Mouse (Mus musculus) frontal cortex, adult (tissue): ENCODE results near the gene Rgl2.
"Not testable (repeated sequence)": the region's sequence is repeated elsewhere in the genome, so short reads cannot be mapped to it uniquely, and the experiment has no call there.

Source experiments
- ATAC-seq: cut with Nextera tagmentation; 2 replicates; pipeline ENCODE4 v1.9.2; 2017; ENCODE audit warnings: mild to moderate bottlenecking, moderate library complexity, mixed read lengths; ENCODE audit not compliant: low TSS enrichment

The Rgl2 gene

DNA sequence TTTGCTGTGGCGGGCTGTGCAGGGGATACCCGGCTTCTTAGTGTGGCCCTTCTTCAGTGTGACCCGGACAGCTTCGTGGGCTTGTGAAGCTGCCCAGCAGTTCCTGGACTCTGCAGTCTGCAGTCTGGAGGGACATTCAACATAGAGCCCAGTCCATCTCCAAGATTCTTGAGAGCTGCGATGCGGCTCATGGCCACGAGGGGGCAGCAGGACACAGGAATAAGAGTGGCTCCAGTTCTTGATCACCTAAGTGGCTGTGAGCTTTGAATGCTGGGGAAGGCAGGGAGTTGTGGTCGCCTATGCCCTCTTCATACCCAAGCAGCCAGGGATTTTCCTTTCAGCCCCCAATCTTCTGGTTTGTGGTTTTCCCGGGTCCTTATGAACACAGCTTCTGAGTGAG lies 39.1 kb downstream of the Rgl2 start:
- peak; percentile 69 for ATAC-seq

DNA sequence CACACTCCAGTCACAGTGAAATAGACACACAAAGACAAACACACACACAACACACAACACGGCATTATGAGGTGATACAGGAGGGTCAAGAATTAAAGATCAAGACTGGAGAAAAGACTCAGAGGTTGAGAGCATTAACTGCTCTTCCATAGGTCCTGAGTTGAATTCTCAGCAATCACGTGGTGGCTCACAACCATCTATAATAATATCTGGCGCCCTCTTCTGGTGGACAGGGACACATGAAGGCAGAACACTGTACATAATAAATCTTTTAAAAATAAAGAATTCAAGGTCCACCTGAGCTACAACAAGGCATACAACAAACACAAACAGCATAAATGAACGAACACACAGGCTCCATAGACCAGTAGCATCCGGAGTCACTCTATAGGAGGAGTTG lies 39.6 kb downstream of the Rgl2 start:
- no peak; the same call in 1 of the 2 replicates for ATAC-seq

DNA sequence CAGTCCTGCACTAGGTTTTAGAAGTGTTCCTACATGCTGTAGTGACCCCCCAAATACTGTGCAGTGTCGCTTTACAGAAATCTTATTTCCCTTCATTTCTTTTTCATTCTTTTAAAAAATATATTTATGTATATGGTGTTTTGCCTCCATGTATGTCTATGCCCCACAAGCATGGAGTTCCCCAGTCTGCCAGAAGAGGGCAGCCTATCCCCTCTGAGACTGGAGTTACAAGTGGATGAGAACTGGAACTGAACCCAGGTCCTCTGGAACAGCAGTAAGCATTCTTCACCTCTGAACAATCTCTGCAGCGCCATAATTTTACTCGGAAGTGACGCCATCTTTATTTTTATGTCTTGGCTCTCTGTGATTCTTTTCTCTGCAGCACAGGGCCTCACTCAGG lies 40.1 kb downstream of the Rgl2 start:
- no peak for ATAC-seq

- no peak for ATAC-seq
Measured at GRCm38 (mm10) chr17:33972691-33973090, 43.3 kb downstream of the Rgl2 start.

GRCm38 (mm10) chr17:33973572-33973971 lies 44.2 kb downstream of the Rgl2 start:
- no peak for ATAC-seq

DNA sequence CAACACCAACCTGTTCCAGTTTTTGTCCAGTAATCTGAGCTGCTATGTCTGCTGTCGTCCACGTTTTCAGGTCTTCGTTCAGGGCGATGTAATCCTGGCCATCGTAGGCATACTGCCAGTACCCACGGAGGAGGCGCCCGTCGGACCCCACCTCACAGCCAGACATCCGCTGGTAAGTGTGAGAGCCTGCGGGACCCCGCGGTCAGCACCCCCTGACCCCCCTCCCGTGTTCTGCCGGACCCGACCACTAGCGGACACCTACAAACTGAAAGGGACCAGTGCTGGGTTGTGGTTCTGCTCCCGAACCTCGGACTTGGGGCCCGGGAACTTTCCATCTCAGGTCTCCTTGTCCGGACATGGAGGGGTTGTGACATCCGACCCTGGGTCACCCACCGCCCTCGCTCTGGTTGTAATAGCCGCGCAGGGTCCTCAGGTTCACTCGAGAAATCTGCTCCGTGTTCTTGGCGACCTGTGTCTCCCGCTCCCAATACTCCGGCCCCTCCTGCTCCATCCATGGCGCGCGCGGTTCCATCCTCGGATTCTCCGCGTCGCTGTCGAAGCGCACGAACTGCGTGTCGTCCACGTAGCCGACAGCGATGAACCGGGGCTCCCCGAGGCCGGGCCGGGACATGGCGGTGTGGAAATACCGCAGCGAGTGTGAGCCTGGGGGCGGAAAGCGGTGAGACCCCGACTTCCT lies 48.7 kb downstream of the Rgl2 start:
- ATAC-seq: no peak

DNA sequence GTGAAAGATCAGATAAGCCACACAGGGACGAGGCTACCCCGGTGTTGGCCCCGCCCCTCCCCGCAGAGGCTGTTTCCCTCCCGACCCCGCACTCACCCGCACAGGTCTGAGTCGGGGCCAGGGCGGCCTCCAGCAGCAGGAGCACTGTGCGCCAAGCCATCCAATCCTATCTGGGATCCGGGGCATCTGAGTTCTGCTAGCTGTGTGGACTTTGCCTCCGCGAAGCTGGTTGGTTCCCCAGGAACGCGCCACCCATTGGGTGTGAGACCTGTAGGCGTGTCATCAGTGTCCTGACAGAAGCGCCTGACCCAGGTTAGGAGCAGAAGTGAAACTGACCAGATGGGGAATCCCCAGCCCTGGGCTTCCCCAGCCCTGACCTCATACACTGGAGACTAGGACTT lies 49.3 kb downstream of the Rgl2 start:
- ATAC-seq: peak; percentile 64

DNA sequence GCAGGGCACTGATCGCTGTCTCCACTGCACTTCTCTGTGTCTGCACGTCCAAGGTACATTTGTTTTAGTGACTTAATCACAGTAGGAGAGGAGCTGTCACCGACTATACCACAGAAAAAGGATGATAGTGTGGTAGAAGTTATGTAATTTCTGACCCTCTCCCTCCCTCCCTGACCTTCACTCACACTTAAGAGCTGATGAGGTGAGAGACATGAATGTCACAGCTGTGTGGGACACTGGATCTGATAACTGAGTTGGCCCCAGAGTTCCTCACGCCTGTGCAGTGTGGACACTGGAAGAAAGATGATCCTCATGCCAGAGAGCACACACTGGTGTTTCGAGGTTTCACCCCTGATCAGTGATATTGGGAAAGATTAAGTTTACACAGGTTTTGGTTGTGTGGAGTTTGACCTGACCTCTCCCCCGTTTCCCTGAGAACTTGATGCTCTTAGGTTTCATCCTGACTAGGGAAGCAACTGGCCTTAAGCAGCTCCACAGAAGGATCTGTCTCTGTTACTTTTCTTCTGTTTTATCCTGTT lies 50.2 kb downstream of the Rgl2 start:
- ATAC-seq: no peak

- no peak for ATAC-seq
Measured at GRCm38 (mm10) chr17:33980181-33981035, 51.1 kb downstream of the Rgl2 start.

DNA sequence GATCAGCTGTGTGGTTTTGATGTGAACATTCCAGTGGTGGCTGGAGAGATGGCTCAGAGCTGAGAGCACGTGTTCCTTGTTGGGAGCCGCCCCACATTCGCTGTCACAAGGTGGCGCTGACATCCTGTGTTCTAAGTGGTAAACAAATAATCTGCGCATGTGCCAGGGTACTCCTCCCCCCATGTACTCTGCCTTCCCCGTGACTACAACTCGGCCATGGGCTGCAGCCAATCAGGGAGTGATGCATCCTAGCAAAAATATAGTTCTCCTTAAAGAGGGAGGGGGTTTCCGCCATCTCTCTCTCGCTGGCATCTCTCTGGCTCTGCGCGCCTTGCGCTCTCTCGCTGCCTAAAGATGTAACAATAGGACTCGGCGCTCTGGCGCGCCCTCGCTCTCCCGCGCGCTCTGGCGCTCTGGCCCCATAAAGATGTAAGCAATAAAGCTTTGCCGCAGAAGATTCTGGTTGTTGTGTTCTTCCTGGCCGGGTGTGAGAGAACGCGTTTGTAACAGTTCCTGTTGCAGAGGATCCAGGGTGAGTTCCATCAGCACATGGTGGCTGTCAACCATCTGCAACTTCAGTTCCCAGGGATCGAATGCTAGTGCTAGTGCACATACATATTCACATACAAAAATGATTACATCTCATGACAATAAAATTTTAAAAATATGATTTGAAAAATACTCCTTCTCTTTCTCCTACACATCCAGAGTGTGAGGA lies 52.0 kb downstream of the Rgl2 start:
- peak; percentile 92 for ATAC-seq

DNA sequence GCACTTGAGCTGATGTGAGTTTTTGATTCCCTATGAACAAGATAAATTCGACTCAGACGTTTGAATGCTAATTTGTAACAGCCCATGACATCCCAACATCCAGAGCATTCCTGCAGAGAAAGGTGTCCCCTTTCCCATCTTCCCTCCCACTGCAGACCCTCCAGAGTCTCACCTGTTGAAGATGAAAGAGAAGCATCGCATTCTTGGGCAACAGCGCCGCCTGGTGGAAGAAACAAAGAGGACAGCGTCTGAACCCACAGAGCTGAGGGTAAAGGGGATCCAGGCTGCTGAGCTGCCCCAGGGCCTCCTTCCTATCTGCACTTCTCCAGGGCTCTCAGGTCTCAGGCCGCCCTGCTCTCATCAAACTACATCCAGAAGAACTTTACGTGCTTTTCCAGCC lies 52.8 kb downstream of the Rgl2 start:
- ATAC-seq: not testable (repeated sequence)
